Mouse (Mus musculus): ENCODE data around the gene Olfr1015. TPM values are rescaled to one million over a fixed set of nuclear protein-coding genes. Genes with fewer than 3 reads are reported as not detected.

The Olfr1015 gene
- polyA plus RNA-seq (2011; ENCODE audit: insufficient read depth, insufficient read length, low read depth, missing spikeins) = not detected in 2 replicates

DNA sequence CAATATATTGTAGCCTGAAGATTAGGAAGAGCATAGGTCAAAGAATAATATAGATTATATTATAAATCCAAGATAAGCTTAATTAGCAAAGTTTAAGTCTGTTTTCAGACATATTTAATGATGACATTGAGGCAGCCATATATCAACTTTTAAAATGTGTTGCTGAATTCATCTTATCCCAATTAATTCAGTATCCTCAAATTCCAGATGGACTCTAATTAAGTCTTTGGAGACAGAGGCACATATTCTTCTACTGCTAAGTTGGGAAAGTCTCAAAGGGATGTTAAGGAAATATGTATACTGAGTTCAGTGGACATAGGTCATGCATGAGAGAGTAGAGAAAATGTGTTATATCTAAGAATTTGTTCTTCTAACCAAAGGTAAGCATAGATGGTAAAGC is at the start of gene Olfr1015:
TSS of gene Olfr1015 (plus strand) at position 301 of the 400 bp plus-strand sequence.
- H3K9me3 ChIP-seq (replicated peaks; ENCODE audit: control insufficient read depth, insufficient read depth, low read length, poor library complexity, severe bottlenecking) = no peaks in the 10 kb centered on the region
- TF ChIP-seq EP300 (IDR thresholded peaks at IDR 0.05; ENCODE audit: insufficient read depth, low read depth, low read length) (no peak), POLR2A (IDR thresholded peaks at IDR 0.05; ENCODE audit: insufficient read depth, low read length) (no peak), CTCF (IDR thresholded peaks at IDR 0.05; ENCODE audit: low read depth, low read length) (no peak)

DNA sequence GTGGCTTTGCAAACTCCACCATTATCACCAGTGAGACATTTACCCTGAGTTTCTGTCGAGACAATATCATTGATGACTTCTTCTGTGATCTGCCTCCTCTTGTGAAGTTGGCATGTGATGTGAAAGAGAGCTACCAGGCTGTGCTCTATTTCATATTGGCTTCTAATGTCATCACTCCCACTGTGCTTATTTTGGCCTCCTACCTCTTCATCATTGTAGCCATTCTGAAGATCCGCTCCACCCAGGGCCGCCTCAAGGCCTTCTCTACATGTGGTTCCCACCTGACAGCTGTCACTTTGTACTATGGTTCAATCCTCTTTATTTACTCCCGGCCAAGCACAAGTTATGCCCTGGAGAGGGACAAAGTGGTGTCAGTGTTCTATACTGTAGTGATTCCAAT is 28.0 kb upstream of the Olfr1015 start:
- Histone ChIP-seq H3K27ac (ENCODE audit: insufficient read depth, low read length) (no peak overlapping the region), H3K9ac (ENCODE audit: low read depth, poor library complexity, severe bottlenecking) (no peak overlapping the region), H3K27me3 (ENCODE audit: control insufficient read depth, insufficient read depth, low read length, poor library complexity, severe bottlenecking) (no peaks in the 10 kb centered on the region), H3K4me1 (ENCODE audit: control insufficient read depth, insufficient read depth, low read length) (no peaks in the 10 kb centered on the region), H3K4me3 (ENCODE audit: low read depth, low read length) (no peak overlapping the region), H3K9me3 (replicated peaks; ENCODE audit: control insufficient read depth, insufficient read depth, low read length, poor library complexity, severe bottlenecking) (no peaks in the 10 kb centered on the region), H3K36me3 (ENCODE audit: control insufficient read depth, insufficient read depth, low read length, poor library complexity, severe bottlenecking) (no peaks in the 10 kb centered on the region)
- TF ChIP-seq CTCF (IDR thresholded peaks at IDR 0.05; ENCODE audit: low read depth, low read length) (no peak), POLR2A (IDR thresholded peaks at IDR 0.05; ENCODE audit: insufficient read depth, low read length) (no peak), EP300 (IDR thresholded peaks at IDR 0.05; ENCODE audit: insufficient read depth, low read depth, low read length) (no peak)

More for the DNA sequence above, at the start of gene Olfr1015:
- H3K36me3 ChIP-seq (ENCODE audit: control insufficient read depth, insufficient read depth, low read length, poor library complexity, severe bottlenecking) = no peaks in the 10 kb centered on the region
- H3K27ac ChIP-seq (ENCODE audit: insufficient read depth, low read length) = no peak within 1 kb of the TSS
- no peak within 1 kb of the TSS for H3K9ac ChIP-seq (ENCODE audit: low read depth, poor library complexity, severe bottlenecking)
- no peaks in the 10 kb centered on the region for H3K27me3 ChIP-seq (ENCODE audit: control insufficient read depth, insufficient read depth, low read length, poor library complexity, severe bottlenecking)
- no peak within 1 kb of the TSS for H3K4me3 ChIP-seq (ENCODE audit: low read depth, low read length)
- no peaks in the 10 kb centered on the region for H3K4me1 ChIP-seq (ENCODE audit: control insufficient read depth, insufficient read depth, low read length)

DNA sequence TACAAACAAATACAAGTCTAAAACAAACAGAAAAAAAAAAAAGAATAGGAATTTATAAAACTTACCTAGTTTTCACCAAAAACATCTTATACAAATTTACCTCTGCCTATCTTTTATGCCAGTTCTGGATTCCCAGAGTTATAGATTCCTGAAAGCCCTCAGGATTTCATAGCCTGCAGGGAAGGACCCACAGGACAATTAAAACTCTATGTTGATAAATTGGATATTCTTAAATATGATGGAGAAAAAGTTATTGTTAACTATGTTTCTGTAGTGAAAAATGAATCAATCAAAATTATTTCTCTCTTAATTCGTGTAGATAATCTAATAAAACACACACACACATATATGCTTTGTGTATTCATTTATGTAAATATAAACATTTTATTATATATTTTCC is 19.2 kb upstream of the Olfr1015 start, which contains the start of gene Olfr1012:
TSS of gene Olfr1012 (minus strand) at position 101 of the 400 bp plus-strand sequence.
- Histone ChIP-seq H3K4me3 (ENCODE audit: low read depth, low read length) (no peak within 1 kb of the TSS), H3K9me3 (replicated peaks; ENCODE audit: control insufficient read depth, insufficient read depth, low read length, poor library complexity, severe bottlenecking) (no peaks in the 10 kb centered on the region), H3K4me1 (ENCODE audit: control insufficient read depth, insufficient read depth, low read length) (no peaks in the 10 kb centered on the region), H3K9ac (ENCODE audit: low read depth, poor library complexity, severe bottlenecking) (no peak within 1 kb of the TSS), H3K27me3 (ENCODE audit: control insufficient read depth, insufficient read depth, low read length, poor library complexity, severe bottlenecking) (no peaks in the 10 kb centered on the region), H3K36me3 (ENCODE audit: control insufficient read depth, insufficient read depth, low read length, poor library complexity, severe bottlenecking) (no peaks in the 10 kb centered on the region), H3K27ac (ENCODE audit: insufficient read depth, low read length) (no peak within 1 kb of the TSS)
- TF ChIP-seq EP300 (IDR thresholded peaks at IDR 0.05; ENCODE audit: insufficient read depth, low read depth, low read length) = no peak
- no peak for TF ChIP-seq CTCF (IDR thresholded peaks at IDR 0.05; ENCODE audit: low read depth, low read length)
- no peak for TF ChIP-seq POLR2A (IDR thresholded peaks at IDR 0.05; ENCODE audit: insufficient read depth, low read length)

DNA sequence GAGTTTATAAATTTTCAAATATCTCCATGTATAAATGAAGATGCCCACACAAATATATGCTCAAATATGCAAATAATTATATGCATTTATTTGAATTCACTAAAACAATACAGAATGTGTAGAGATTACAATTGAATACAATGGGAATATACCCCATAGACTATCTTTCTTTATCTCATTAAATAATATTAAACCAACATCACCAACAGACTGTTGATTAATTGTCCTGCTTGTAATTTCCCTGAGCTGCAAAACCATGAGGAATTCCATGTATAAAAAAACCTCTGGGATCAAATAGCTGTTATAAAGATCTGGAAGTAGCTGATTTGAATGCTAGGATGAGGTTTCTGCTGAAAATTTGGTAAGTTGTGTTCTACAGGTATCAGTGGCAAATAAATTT is 15.0 kb upstream of the Olfr1015 start, which contains the start of gene Olfr1013:
TSS of gene Olfr1013 (plus strand) at position 301 of the 400 bp plus-strand sequence.
- H3K4me1 ChIP-seq (ENCODE audit: control insufficient read depth, insufficient read depth, low read length) = no peaks in the 10 kb centered on the region
- no peaks in the 10 kb centered on the region for H3K36me3 ChIP-seq (ENCODE audit: control insufficient read depth, insufficient read depth, low read length, poor library complexity, severe bottlenecking)
- H3K27ac ChIP-seq (ENCODE audit: insufficient read depth, low read length) = no peak within 1 kb of the TSS
- H3K9me3 ChIP-seq (replicated peaks; ENCODE audit: control insufficient read depth, insufficient read depth, low read length, poor library complexity, severe bottlenecking) = no peaks in the 10 kb centered on the region
- H3K9ac ChIP-seq (ENCODE audit: low read depth, poor library complexity, severe bottlenecking) = no peak within 1 kb of the TSS
- TF ChIP-seq CTCF (IDR thresholded peaks at IDR 0.05; ENCODE audit: low read depth, low read length) (no peak), EP300 (IDR thresholded peaks at IDR 0.05; ENCODE audit: insufficient read depth, low read depth, low read length) (no peak), POLR2A (IDR thresholded peaks at IDR 0.05; ENCODE audit: insufficient read depth, low read length) (no peak)
- H3K4me3 ChIP-seq (ENCODE audit: low read depth, low read length) = no peak within 1 kb of the TSS
- no peaks in the 10 kb centered on the region for H3K27me3 ChIP-seq (ENCODE audit: control insufficient read depth, insufficient read depth, low read length, poor library complexity, severe bottlenecking)

DNA sequence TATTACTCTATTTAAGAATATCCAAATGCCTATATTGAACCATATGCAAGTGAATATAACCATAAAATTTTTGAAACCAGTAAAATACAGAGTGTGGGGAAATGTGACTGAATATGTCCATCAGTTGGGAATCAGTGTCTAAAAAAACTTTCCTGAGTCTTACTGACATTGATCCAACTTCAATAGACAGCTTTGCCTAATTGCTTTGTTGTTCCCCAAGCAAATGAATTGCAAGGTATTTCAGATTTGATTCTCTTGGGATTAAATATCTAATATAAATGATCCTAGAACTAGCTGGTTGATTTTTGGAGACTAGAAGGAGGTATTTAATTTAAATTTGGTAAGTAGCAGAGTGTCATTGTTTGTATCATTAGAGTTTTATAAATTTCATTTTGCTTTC is 9.4 kb upstream of the Olfr1015 start, which contains the start of gene Olfr1014:
TSS of gene Olfr1014 (plus strand) at position 301 of the 400 bp plus-strand sequence.
- H3K36me3 ChIP-seq (ENCODE audit: control insufficient read depth, insufficient read depth, low read length, poor library complexity, severe bottlenecking) = no peaks in the 10 kb centered on the region
- TF ChIP-seq CTCF (IDR thresholded peaks at IDR 0.05; ENCODE audit: low read depth, low read length) (no peak), POLR2A (IDR thresholded peaks at IDR 0.05; ENCODE audit: insufficient read depth, low read length) (no peak), EP300 (IDR thresholded peaks at IDR 0.05; ENCODE audit: insufficient read depth, low read depth, low read length) (no peak)
- no peak within 1 kb of the TSS for H3K27ac ChIP-seq (ENCODE audit: insufficient read depth, low read length)
- no peaks in the 10 kb centered on the region for H3K9me3 ChIP-seq (replicated peaks; ENCODE audit: control insufficient read depth, insufficient read depth, low read length, poor library complexity, severe bottlenecking)
- H3K27me3 ChIP-seq (ENCODE audit: control insufficient read depth, insufficient read depth, low read length, poor library complexity, severe bottlenecking) = no peaks in the 10 kb centered on the region
- H3K4me1 ChIP-seq (ENCODE audit: control insufficient read depth, insufficient read depth, low read length) = no peaks in the 10 kb centered on the region
- H3K9ac ChIP-seq (ENCODE audit: low read depth, poor library complexity, severe bottlenecking) = no peak within 1 kb of the TSS
- H3K4me3 ChIP-seq (ENCODE audit: low read depth, low read length) = no peak within 1 kb of the TSS

DNA sequence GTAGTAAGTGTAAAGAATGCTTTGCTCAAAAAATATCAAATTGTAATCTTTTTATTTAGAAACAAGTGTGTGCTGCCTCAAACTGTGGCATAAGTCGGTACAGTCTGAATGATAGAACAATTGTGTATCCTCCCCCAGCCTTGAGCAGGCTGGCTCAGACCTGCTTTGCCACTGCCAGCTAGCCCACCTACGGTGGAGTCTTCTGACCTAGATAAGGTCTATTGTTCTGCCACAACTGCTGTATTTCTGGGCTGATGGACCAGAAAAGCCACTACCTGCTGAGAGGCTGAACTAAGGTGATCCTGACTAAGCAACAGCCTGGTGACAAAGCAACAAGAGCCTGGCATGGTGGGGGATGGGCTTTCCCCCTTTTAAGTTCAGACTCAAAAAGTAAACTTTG is 10.5 kb downstream of the Olfr1015 start:
- Histone ChIP-seq H3K27ac (ENCODE audit: insufficient read depth, low read length) (no peak overlapping the region), H3K4me3 (ENCODE audit: low read depth, low read length) (no peak overlapping the region), H3K36me3 (ENCODE audit: control insufficient read depth, insufficient read depth, low read length, poor library complexity, severe bottlenecking) (no peaks in the 10 kb centered on the region), H3K9me3 (replicated peaks; ENCODE audit: control insufficient read depth, insufficient read depth, low read length, poor library complexity, severe bottlenecking) (no peaks in the 10 kb centered on the region), H3K4me1 (ENCODE audit: control insufficient read depth, insufficient read depth, low read length) (no peaks in the 10 kb centered on the region), H3K9ac (ENCODE audit: low read depth, poor library complexity, severe bottlenecking) (no peak overlapping the region), H3K27me3 (ENCODE audit: control insufficient read depth, insufficient read depth, low read length, poor library complexity, severe bottlenecking) (no peaks in the 10 kb centered on the region)
- TF ChIP-seq POLR2A (IDR thresholded peaks at IDR 0.05; ENCODE audit: insufficient read depth, low read length) (no peak), EP300 (IDR thresholded peaks at IDR 0.05; ENCODE audit: insufficient read depth, low read depth, low read length) (no peak), CTCF (IDR thresholded peaks at IDR 0.05; ENCODE audit: low read depth, low read length) (no peak)
